ENCODE assay signal across 1 mouse cellular context in genomic region chr19:46397436-46398001, GRCm38 (mm10).
TF ChIP-seq lines count a peak whose summit lies in the region.

No protein-coding gene starts in this region.

TF ChIP-seq in MEL, 35 proteins besides CTCF, POLR2A, EP300 and RAD21:
- TF ChIP-seq SIN3A (IDR thresholded peaks at IDR 0.05; ENCODE audit: low read length) (peak; percentile 73; the same call in 1 of the 2 replicates), MAX (IDR thresholded peaks at IDR 0.05; ENCODE audit: low read length) (no peak), MXI1 (IDR thresholded peaks at IDR 0.05; ENCODE audit: low read depth, low read length) (peak; percentile 54; the same call in 1 of the 2 replicates), MAZ (IDR thresholded peaks at IDR 0.05; ENCODE audit: low read depth, low read length) (peak; percentile 28; the same call in 1 of the 2 replicates), TAL1 (IDR thresholded peaks at IDR 0.05; ENCODE audit: low read length) (no peak), MAFK (IDR thresholded peaks at IDR 0.05; ENCODE audit: borderline replicate concordance, low read depth, low read length) (peak; percentile 80), ETS1 (IDR thresholded peaks at IDR 0.05; ENCODE audit: low read depth, low read length) (0 out of 2 replicates have a peak, but pooled peaks have one; percentile 19)
